Mouse (Mus musculus): ENCODE results near the gene Tmem209.

DNA sequence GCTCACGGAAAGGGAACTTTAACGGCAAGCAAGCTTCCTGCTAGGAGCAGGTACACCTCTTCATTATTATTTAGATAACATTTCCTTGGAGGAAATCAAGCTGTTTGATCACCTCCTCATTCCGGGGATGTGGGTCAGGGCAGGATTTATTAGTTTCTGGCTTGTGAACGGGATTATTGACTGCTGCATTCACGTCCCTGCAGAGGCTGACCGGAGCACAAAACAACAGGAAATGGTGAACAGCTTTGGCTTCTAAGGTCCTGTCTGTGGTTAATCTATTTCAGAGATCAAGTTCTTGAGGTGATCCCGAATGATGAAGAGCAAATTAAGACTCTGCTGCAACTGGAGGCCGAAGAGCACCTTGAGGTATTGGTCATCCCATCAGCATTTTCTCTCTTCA, 34.3 kb upstream of the Tmem209 start:
- TF ChIP-seq CTCF (IDR thresholded peaks at IDR 0.05; ENCODE audit: extremely low read depth, insufficient read depth, low read length) (no peak), POLR2A (IDR thresholded peaks at IDR 0.05; ENCODE audit: extremely low read depth, insufficient read depth, low read length) (no peak)

All from cortical plate, adult 2 months (tissue).